Mouse (Mus musculus) left cerebral cortex, adult 9 months (tissue): ENCODE measurements at regions not wholly inside any gene's neighbourhood (a gene's known extent, or its start where the extent isn't known, plus 50 kb on each side); places are given as distances from the start of the nearest gene placed in this dataset.
A peak's percentile ranks its signal among the peaks of the same experiment; 100 is the strongest.

ENCODE experiments used
- DNase-seq, 2 experiments: peaks; one replicate each; pipeline ENCODE4 v3.0.0; 2022; ENCODE audit warnings: low spot score in 2 of 2

GRCm38 (mm10) chr3:128787686-128788085 lies 412.0 kb upstream of the Pitx2 start:
- DNase-seq: no peak

GRCm38 (mm10) chr3:128795931-128796330 lies 403.7 kb upstream of the Pitx2 start:
- no peak for DNase-seq

- DNase-seq: no peak
Observed at GRCm38 (mm10) chr3:128797829-128798228, 401.8 kb upstream of the Pitx2 start.

GRCm38 (mm10) chr3:128829371-128830160 lies 370.1 kb upstream of the Pitx2 start:
- DNase-seq: no peak

- DNase-seq: no peak
Observed at GRCm38 (mm10) chr3:128850327-128850977, 349.2 kb upstream of the Pitx2 start.

- no peak for DNase-seq
Observed at GRCm38 (mm10) chr3:128856515-128856914, 343.2 kb upstream of the Pitx2 start.

- no peak for DNase-seq
Observed at GRCm38 (mm10) chr3:128881685-128882444, 317.8 kb upstream of the Pitx2 start.

- DNase-seq: no peak
Observed at GRCm38 (mm10) chr3:128883636-128884195, 316.0 kb upstream of the Pitx2 start.

- DNase-seq: no peak
Observed at GRCm38 (mm10) chr3:128886678-128887077, 313.0 kb upstream of the Pitx2 start.

- no peak for DNase-seq
Observed at GRCm38 (mm10) chr3:128891078-128891477, 308.6 kb upstream of the Pitx2 start.

GRCm38 (mm10) chr3:128896628-128897027 lies 303.1 kb upstream of the Pitx2 start:
- no peak for DNase-seq

GRCm38 (mm10) chr3:128911122-128911521 lies 288.6 kb upstream of the Pitx2 start:
- no peak for DNase-seq

GRCm38 (mm10) chr3:128921428-128921827 lies 278.2 kb upstream of the Pitx2 start:
- DNase-seq: no peak

- DNase-seq: no peak
Observed at GRCm38 (mm10) chr3:128922150-128922549, 277.5 kb upstream of the Pitx2 start.

GRCm38 (mm10) chr3:128938536-128938935 lies 261.1 kb upstream of the Pitx2 start:
- no peak for DNase-seq

- no peak for DNase-seq
Observed at GRCm38 (mm10) chr3:128941156-128941555, 258.5 kb upstream of the Pitx2 start.

GRCm38 (mm10) chr3:128944631-128945030 lies 255.0 kb upstream of the Pitx2 start:
- no peak for DNase-seq

- DNase-seq: no peak
Observed at GRCm38 (mm10) chr3:128954886-128955285, 244.8 kb upstream of the Pitx2 start.

- no peak for DNase-seq
Observed at GRCm38 (mm10) chr3:128976752-128977151, 222.9 kb upstream of the Pitx2 start.

- DNase-seq: peak in 1 of 2 experiments; percentile 9
Observed at GRCm38 (mm10) chr3:128990183-128990912, 209.3 kb upstream of the Pitx2 start.

- no peak for DNase-seq
Observed at GRCm38 (mm10) chr3:129002866-129003265, 196.8 kb upstream of the Pitx2 start.
